Mouse (Mus musculus) liver, embryonic 16.5 days (tissue): Measurements from ENCODE around the gene Apobec2. TPM values are rescaled to one million over a fixed set of nuclear protein-coding genes. Genes with fewer than 3 reads are reported as not detected.

Experiments
- ATAC-seq: fragments of 200-750 bp; cut with Nextera tagmentation; 2 replicates; pipeline ENCODE4 v1.8.0; 2017; ENCODE audit warnings: low read depth, mild to moderate bottlenecking, moderate number of reproducible peaks, moderate library complexity
- H3K27ac ChIP-seq: fragments of 300-500 bp; sonication (generic); 2 replicates; pipeline ENCODE4 v1.5.1; 2014; ENCODE audit warnings: mild to moderate bottlenecking, low read length
- H3K27me3 ChIP-seq: fragments of 300-500 bp; sonication (generic); 2 replicates; pipeline ENCODE4 v1.6.1; 2014; ENCODE audit warnings: low read depth, low read length, mixed read lengths; ENCODE audit not compliant: control insufficient read depth, insufficient read depth
- H3K36me3 ChIP-seq: fragments of 300-500 bp; sonication (generic); 2 replicates; pipeline ENCODE4 v1.6.1; 2014; ENCODE audit warnings: mild to moderate bottlenecking; ENCODE audit not compliant: control insufficient read depth, insufficient read depth
- H3K4me1 ChIP-seq: fragments of 300-500 bp; sonication (generic); 2 replicates; pipeline ENCODE4 v1.6.1; 2014; ENCODE audit warnings: low read depth, low read length, mixed read lengths; ENCODE audit not compliant: control insufficient read depth
- H3K4me2 ChIP-seq: fragments of 300-500 bp; sonication (generic); 2 replicates; pipeline ENCODE4 v1.6.1; 2014; ENCODE audit warnings: low read depth, low read length, mixed read lengths
- H3K4me3 ChIP-seq: fragments of 300-500 bp; sonication (generic); 2 replicates; pipeline ENCODE4 v1.5.1; 2014; ENCODE audit warnings: low read depth, mild to moderate bottlenecking, low read length
- H3K9ac ChIP-seq: fragments of 300-500 bp; sonication (generic); 2 replicates; pipeline ENCODE4 v1.6.1; 2014; ENCODE audit warnings: low read depth, low read length
- H3K9me3 ChIP-seq: fragments of 300-500 bp; sonication (generic); replicated peaks from 2 replicates; pipeline ENCODE4 v1.6.1; 2016; ENCODE audit warnings: low read length; ENCODE audit not compliant: control insufficient read depth
- WGBS: fragments of 180-500 bp; shearing (Covaris S2); extraction: QIAGEN DNeasy Blood & Tissue Kit; methylation state at CpG from one replicate; pipeline ENCODE4 v1.1.7; 2014; ENCODE audit not compliant: insufficient replicate concordance; 5-methylcytosine and 5-hydroxymethylcytosine counted together
- polyA plus RNA-seq: library from polyadenylated mRNA; unstranded; fragments of >200 nt; fragmentation: Nextera tagmentation; extraction: Ambion mirVana; gene quantifications from 2 replicates; pipeline ENCODE4 v1.2.1, GENCODE M21; 2015

The Apobec2 gene
- polyA plus RNA-seq, 1 experiment from 2014 or later = 4.3 TPM

DNA sequence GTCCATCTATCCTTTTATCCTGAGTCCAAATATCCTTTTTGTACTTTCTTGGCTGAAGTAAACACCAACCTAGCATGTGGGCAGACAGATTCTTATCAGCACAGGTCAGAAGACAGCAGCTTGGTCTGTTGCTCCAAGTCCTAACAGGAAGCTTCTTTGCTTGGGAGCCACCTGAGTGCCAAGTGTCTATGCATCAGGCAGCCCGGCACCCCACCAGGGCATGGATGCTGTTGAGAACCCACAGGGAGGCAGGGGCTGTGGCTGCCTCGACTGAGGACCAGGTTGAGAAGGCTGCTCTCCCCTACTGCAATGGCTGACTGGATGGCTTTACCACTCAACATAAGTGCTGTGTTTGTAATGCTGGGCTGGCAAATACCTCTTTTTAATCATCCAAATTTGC is 44.1 kb downstream of the Apobec2 start:
- Histone ChIP-seq H3K36me3 (peaks cover 73% of the 10 kb centered on the region), H3K9ac (no peak overlapping the region), H3K4me3 (no peak overlapping the region), H3K9me3 (no peaks in the 10 kb centered on the region), H3K4me1 (no peaks in the 10 kb centered on the region; the same call in 1 of the 2 replicates), H3K4me2 (no peak overlapping the region), H3K27ac (no peak overlapping the region), H3K27me3 (no peaks in the 10 kb centered on the region)
- no peak for ATAC-seq
- WGBS = 70% methylated on average over 2 of the region's 2 CpGs

GRCm38 (mm10) chr17:48385786-48386461 is 46.8 kb downstream of the Apobec2 start:
- Histone ChIP-seq H3K4me1 (no peaks in the 10 kb centered on the region; the same call in 1 of the 2 replicates), H3K9ac (no peak overlapping the region), H3K4me3 (no peak overlapping the region), H3K9me3 (no peaks in the 10 kb centered on the region), H3K27ac (no peak overlapping the region), H3K4me2 (no peak overlapping the region), H3K27me3 (no peaks in the 10 kb centered on the region), H3K36me3 (peaks cover 45% of the 10 kb centered on the region)
- 22% methylated on average over 2 of the region's 2 CpGs for WGBS
- ATAC-seq = no peak

GRCm38 (mm10) chr17:48379050-48379449 is 53.7 kb downstream of the Apobec2 start:
- H3K4me3 ChIP-seq = no peak overlapping the region
- H3K9ac ChIP-seq = no peak overlapping the region
- H3K4me1 ChIP-seq = no peaks in the 10 kb centered on the region
- H3K9me3 ChIP-seq = no peaks in the 10 kb centered on the region
- no peak overlapping the region for H3K4me2 ChIP-seq
- no peak overlapping the region for H3K27ac ChIP-seq
- no peaks in the 10 kb centered on the region for H3K36me3 ChIP-seq
- no peaks in the 10 kb centered on the region for H3K27me3 ChIP-seq
- no peak for ATAC-seq

DNA sequence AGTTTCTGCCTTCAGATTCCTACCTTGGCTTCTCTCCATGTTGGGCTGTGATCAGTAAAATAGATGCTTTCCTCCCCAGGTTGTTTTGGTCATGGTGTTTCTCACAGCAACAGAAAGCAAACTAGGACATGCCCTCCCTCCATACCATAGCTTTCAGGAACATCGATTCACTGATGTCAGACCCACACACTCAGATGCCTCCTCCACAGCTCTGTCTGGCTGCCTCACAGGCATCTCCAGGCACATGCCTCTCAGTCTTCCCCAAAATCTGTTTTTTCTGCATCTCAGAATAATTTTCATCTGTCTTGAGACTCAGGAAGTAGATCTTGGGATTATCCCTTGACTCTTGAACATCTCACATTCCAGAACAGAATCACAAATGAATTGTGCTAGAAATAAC is 56.6 kb downstream of the Apobec2 start:
- Histone ChIP-seq H3K9ac (no peak overlapping the region), H3K27ac (no peak overlapping the region), H3K27me3 (no peaks in the 10 kb centered on the region), H3K9me3 (no peaks in the 10 kb centered on the region), H3K4me2 (no peak overlapping the region), H3K4me3 (no peak overlapping the region), H3K36me3 (no peaks in the 10 kb centered on the region), H3K4me1 (no peaks in the 10 kb centered on the region)
- no peak for ATAC-seq
- WGBS = 71% methylated on average over 1 of the region's 1 CpGs

- no peak overlapping the region for H3K27ac ChIP-seq
- no peaks in the 10 kb centered on the region for H3K36me3 ChIP-seq
- H3K4me1 ChIP-seq = no peaks in the 10 kb centered on the region
- no peak overlapping the region for H3K4me3 ChIP-seq
- no peaks in the 10 kb centered on the region for H3K27me3 ChIP-seq
- no peak overlapping the region for H3K4me2 ChIP-seq
- no peaks in the 10 kb centered on the region for H3K9me3 ChIP-seq
- no peak overlapping the region for H3K9ac ChIP-seq
- WGBS = 74% methylated on average over 8 of the region's 8 CpGs
- no peak for ATAC-seq
These were observed 59.7 kb downstream of the Apobec2 start for GRCm38 (mm10) chr17:48372987-48373386.

DNA sequence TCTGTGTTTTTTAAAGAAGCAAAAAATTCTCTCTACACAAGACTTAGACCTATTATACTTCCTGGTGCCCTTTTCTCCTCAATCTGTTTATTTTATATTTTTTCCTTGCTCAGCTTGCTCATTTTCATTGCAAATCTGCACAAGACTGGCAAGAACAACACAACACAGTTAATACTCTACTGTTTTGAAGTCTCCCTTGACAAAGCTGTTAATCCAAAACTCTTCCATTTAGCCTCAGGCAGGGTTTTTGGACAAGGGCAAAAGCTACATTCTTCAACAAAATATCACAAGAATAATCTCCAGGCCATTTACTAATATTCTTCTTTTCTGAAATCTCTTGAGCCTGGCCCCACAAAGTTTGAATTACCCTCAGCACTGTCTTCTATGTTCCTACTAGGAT is 61.1 kb downstream of the Apobec2 start:
- Histone ChIP-seq H3K4me3 (no peak overlapping the region), H3K36me3 (no peaks in the 10 kb centered on the region), H3K4me1 (no peaks in the 10 kb centered on the region), H3K4me2 (no peak overlapping the region), H3K27ac (no peak overlapping the region), H3K9ac (no peak overlapping the region), H3K27me3 (no peaks in the 10 kb centered on the region), H3K9me3 (no peaks in the 10 kb centered on the region)
- ATAC-seq = no peak

Other genes with a start within 250 kb of the Apobec2 start
- gene Trem1, start 200.2 kb downstream of the Apobec2 start, polyA plus RNA-seq = 1.6 TPM in 2 replicates
- gene Trem3, start 185.2 kb downstream of the Apobec2 start, polyA plus RNA-seq = 9.0 TPM in 2 replicates
- gene Treml4, start 168.6 kb downstream of the Apobec2 start, polyA plus RNA-seq = 4.6 and 5.0 TPM in 2 replicates
- gene Treml2, start 133.4 kb downstream of the Apobec2 start, polyA plus RNA-seq = 3.4 and 3.5 TPM in 2 replicates
- 4.0 and 4.1 TPM in 2 replicates for gene B430306N03Rik, start 116.8 kb downstream of the Apobec2 start, polyA plus RNA-seq
- gene Trem2, start 86.5 kb downstream of the Apobec2 start, polyA plus RNA-seq = 2.7 and 3.0 TPM in 2 replicates
- gene Treml1, start 73.0 kb downstream of the Apobec2 start, polyA plus RNA-seq = 14.5 and 15.3 TPM in 2 replicates
- 6.6 and 7.0 TPM in 2 replicates for gene Nfya, start 23.0 kb downstream of the Apobec2 start, polyA plus RNA-seq
- 41.5 and 42.2 TPM in 2 replicates for gene Oard1, start 22.9 kb downstream of the Apobec2 start, polyA plus RNA-seq
- gene Tspo2, start 18.6 kb upstream of the Apobec2 start, polyA plus RNA-seq = 193 and 203 TPM in 2 replicates
- gene Unc5cl, start 22.0 kb upstream of the Apobec2 start, polyA plus RNA-seq = 4.2 and 4.3 TPM in 2 replicates